Mouse (Mus musculus): Measurements from ENCODE around the gene Olfm2. TPM values are rescaled to one million over a fixed set of nuclear protein-coding genes. Genes with fewer than 3 reads are reported as not detected.

Gene Olfm2
- total RNA-seq, 2 experiments from 2014 or later, result 205 to 210 TPM

GRCm38 (mm10) chr9:20749213-20749612, 3.1 kb upstream of the Olfm2 start:
- no peak for DNase-seq (ENCODE audit: low spot score in 2 of 2)
- intact Hi-C loops (cut with DNase I), result no loop called here

DNA sequence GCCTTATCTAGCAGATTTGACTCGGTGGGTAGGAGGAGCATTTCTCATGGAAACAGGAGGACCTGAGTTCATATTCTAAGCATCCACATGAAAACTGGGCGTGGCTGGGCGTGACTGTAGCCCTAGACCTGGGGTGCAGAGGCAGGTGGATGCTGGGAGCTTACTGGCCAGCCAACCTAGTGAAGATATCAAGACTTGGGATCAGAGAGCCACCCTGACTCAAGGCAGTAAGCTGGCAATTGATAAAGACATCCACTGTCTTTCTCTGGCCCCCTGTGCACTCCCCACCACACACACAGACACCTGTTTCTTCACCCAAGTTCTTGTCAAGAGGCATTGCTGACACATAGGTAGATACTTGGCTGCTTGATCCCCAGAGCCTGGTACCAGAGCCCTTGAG, 2.4 kb upstream of the Olfm2 start:
- intact Hi-C loops (cut with DNase I), result no loop called here
- DNase-seq (ENCODE audit: low spot score in 2 of 2), result no peak

GRCm38 (mm10) chr9:20747682-20748081, 1.5 kb upstream of the Olfm2 start:
- DNase-seq (ENCODE audit: low spot score in 2 of 2), result no peak
- intact Hi-C loops (cut with DNase I), result no loop called here

GRCm38 (mm10) chr9:20745129-20745966, 801 bp downstream of the Olfm2 start:
- DNase-seq (ENCODE audit: low spot score in 2 of 2), result no peak
- intact Hi-C loops (cut with DNase I), result no loop called here

- DNase-seq (ENCODE audit: low spot score in 2 of 2), result peak; percentile 52 to 75
- intact Hi-C loops (cut with DNase I), result loop anchor here (5.0 kb wide), 1 partner anchor 82 kb away; no protein-coding TSS in a partner anchor
Measured at GRCm38 (mm10) chr9:20743946-20744738, 2.0 kb downstream of the Olfm2 start.

DNA sequence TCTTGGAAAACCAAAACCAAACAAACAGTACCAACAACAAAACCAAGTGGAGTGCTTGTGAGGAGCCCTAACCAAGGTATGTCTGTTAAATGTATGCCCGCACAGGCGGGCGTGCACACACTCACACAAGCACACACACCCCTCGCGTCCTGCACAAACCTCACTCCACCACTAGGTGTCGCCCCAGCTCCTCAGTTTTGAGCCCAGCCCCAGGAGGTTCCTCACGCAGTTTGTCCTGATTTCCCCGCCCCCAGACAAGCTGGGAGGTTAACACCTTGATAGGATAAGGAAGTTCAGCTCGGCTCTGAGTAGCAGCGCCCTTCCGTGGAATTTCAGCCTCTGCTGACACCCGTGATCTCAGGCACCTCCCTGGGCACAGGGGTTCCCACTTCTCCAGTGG, 5.7 kb downstream of the Olfm2 start:
- peak; percentile 87 for DNase-seq (ENCODE audit: low spot score in 2 of 2)
- intact Hi-C loops (cut with DNase I), result loop anchor here (1.0 to 5.0 kb wide), 3 partner anchors 64 to 88 kb away; no protein-coding TSS in a partner anchor

DNA sequence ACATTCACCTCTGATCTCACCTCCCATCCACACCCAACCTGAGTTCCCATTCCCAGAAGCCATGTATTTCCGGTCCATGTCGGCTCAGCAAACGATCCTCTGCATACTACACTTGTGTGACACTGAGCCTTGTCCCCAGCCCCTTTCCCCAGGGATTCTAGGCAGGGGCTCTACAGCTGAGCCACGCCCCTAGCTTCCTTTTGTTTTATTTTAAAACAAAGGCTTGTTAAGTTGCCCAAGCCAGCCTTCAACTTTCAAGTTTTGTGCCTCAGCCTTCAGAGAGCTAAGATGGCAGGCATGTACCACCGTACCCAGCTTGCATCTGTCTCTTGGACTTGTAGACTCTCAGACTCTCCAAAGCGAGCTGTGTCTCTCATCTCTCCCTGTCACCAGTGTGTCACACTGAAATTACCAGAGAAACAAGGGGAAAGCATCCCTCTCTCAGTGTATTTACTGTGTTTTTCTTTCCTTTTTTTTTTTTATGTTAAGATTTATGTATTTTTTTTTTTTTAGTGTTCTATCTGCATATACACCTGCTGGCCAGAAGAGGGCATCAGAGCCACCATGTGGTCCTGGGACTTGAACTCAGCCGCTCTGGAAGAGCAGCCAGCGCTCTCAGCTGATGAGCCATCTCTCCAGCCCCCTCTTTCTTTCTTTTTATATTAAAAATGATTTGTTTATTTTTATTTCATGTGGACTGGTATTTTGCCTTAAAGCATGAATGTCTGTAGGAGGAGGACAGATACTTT, 7.7 kb downstream of the Olfm2 start:
- intact Hi-C loops (cut with DNase I), result loop anchor here (5.0 kb wide), 1 partner anchor 271 kb away; no protein-coding TSS in a partner anchor
- no peak for DNase-seq (ENCODE audit: low spot score in 2 of 2)

- intact Hi-C loops (cut with DNase I), result loop anchor here (5.0 kb wide), 1 partner anchor 270 kb away; no protein-coding TSS in a partner anchor
- no peak for DNase-seq (ENCODE audit: low spot score in 2 of 2)
Measured at GRCm38 (mm10) chr9:20737227-20737626, 8.9 kb downstream of the Olfm2 start.

DNA sequence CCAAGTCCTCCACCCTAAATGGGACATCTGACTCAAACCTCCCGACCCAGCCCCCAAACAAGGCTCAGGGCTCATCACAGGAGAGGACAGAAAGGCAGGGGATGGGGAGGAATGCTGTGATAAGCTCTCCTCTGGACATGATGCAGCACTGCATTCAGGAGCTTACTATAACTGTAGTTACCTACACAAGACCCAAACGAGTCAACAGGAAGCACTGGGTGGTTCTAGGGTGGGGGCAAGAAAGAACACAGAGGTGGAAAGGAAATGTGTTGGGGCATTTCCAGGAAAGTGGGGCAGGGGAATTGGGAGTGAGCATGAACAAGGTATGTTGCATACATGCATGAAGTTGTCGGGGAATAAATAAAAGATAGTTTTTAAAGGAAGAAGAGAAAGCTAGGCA, 11.5 kb downstream of the Olfm2 start:
- no peak for DNase-seq (ENCODE audit: low spot score in 2 of 2)
- intact Hi-C loops (cut with DNase I), result loop anchor here (5.0 kb wide), 1 partner anchor 267 kb away; no protein-coding TSS in a partner anchor

- no peak for DNase-seq (ENCODE audit: low spot score in 2 of 2)
- intact Hi-C loops (cut with DNase I), result no loop called here
Measured at GRCm38 (mm10) chr9:20731797-20732196, 14.4 kb downstream of the Olfm2 start.

DNA sequence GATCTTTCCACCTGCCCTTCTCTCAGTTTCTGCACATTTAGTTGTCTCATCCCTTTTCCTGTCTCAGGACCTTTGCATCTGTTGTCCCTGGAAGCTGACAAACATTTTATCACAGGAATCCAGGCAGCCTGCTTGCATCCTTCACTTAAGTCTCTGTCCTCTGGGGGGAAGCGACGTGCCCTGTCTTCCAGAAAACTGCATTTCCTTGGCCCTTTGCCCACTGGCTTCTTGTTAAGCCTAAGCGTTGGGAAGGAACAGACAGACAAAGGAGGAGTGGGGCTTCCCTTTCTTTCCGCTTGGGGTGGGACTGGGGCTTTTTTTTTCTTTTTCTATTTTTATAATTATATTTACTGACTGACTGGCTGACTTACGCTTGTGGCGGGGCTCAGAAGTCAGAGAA, 16.7 kb downstream of the Olfm2 start:
- intact Hi-C loops (cut with DNase I), result no loop called here
- DNase-seq (ENCODE audit: low spot score in 2 of 2), result no peak

DNA sequence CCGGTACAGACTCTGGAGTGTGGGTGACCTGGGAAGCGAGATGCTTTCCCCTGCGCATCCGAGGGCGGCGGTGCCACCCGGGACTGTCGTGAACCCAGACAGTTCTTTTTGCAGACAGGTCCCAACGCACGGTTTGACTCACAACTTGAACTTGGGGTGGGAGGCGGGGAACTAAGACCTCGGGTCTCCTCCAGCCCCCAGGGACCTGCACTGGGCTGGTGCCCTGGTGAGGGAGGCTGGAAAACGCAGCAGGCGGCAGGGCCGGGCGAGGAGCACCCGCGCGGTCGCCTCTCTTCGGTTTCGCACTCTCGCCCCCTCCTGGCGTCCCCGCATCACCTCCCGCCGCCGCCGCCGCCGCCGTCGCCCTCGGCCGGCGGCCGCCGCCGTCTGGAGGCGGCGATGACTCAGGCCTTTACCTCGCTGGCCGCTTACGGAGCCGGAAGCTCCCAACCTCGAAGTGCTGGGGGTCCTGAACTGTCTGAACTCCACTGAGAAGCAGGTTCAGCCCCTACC, 18.5 kb downstream of the Olfm2 start:
- intact Hi-C loops (cut with DNase I), result loop anchor here (1.0 kb wide), 1 partner anchor 64 kb away; no protein-coding TSS in a partner anchor
- DNase-seq (ENCODE audit: low spot score in 2 of 2), result peak in 1 of 2 experiments; percentile 56

- DNase-seq (ENCODE audit: low spot score in 2 of 2), result peak in 1 of 2 experiments; percentile 57
- intact Hi-C loops (cut with DNase I), result loop anchor here (1.0 kb wide), 1 partner anchor 64 kb away; no protein-coding TSS in a partner anchor
Measured at GRCm38 (mm10) chr9:20726859-20727600, 19.1 kb downstream of the Olfm2 start.

DNA sequence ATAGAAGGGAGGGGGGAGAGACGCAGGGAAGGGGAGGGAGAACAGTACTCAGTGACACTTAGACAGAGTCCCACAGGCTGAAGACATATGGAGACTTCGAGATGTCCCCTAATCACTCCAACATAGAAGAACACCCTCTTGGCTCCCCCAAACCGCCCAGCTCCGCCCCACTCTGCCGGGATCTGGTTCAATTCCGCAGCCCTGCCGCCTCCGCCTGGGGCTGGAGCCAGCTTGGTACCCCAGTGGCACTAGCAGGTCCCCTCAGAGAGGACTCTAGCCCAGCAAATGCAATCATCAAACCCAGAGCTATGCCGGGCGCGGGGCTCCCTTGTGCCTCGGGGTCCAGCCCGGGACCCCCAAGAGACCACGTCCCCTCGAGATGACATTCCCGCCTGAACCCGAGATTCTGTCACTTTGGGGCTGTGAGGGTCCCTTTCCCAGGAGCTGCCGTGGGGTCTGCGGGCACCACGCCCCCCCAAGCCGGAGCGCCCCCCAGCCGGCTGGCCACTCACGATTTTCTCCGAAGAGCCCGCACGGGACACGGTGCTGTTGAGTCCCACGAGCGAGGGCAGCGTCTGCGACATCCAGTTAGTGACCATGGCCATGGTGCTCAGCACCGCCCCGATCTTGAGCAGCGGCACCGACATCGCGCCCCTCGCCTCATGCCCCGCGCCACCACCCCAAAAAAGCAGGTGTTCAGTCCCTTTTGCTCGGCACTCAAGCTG, 19.9 kb downstream of the Olfm2 start:
- intact Hi-C loops (cut with DNase I), result no loop called here
- no peak for DNase-seq (ENCODE audit: low spot score in 2 of 2)

- intact Hi-C loops (cut with DNase I), result no loop called here
Measured at GRCm38 (mm10) chr9:20721582-20721981, 24.6 kb downstream of the Olfm2 start.

GRCm38 (mm10) chr9:20715332-20715731, 30.8 kb downstream of the Olfm2 start:
- no peak for DNase-seq (ENCODE audit: low spot score in 2 of 2)
- intact Hi-C loops (cut with DNase I), result no loop called here

More at GRCm38 (mm10) chr9:20721582-20721981, 24.6 kb downstream of the Olfm2 start:
- no peak for DNase-seq (ENCODE audit: low spot score in 2 of 2)

DNA sequence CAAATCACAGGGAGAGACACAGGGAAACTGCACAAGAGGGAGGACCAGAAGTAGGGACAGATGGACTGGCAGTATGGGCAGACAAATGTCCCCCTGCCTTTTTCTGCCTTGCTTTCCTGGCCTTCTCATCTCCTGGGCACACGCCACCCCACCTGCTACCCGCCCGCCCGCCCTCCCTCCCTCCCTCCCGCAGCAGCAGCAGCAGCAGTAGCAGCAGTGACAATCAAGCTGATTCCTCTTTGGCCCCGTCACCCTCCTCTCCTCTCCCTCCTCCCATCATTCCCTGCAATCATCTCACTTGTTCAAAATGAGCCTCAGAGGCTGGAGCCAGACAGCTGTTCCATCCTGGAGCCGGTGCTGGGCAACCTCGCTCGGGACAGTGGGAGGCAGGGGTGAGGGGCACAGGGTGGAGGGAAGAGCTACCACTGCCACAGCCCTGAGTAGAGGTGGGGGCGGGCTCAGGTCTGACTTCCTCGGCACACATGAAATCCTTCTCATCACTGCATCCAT, 32.6 kb downstream of the Olfm2 start:
- no peak for DNase-seq (ENCODE audit: low spot score in 2 of 2)
- intact Hi-C loops (cut with DNase I), result no loop called here

Measured in left cerebral cortex, postnatal 14 days (tissue).